Mouse (Mus musculus) liver, embryonic 15.5 days (tissue): Measurements from ENCODE around the gene Gramd1b. TPM values are rescaled to one million over a fixed set of nuclear protein-coding genes. Genes with fewer than 3 reads are reported as not detected.

Experiments used
- ATAC-seq: fragments of 200-750 bp; cut with Nextera tagmentation; 2 replicates; pipeline ENCODE4 v1.8.0; 2017; ENCODE audit warnings: moderate number of reproducible peaks, mild to moderate bottlenecking, moderate library complexity; ENCODE audit not compliant: insufficient read depth
- H3K27ac ChIP-seq: fragments of 300-500 bp; sonication (generic); replicated peaks from 2 replicates; pipeline ENCODE4 v1.5.1; 2015; ENCODE audit warnings: mild to moderate bottlenecking, inconsistent platforms
- H3K27me3 ChIP-seq: fragments of 300-500 bp; sonication (generic); 2 replicates; pipeline ENCODE4 v1.6.1; 2015; ENCODE audit warnings: mild to moderate bottlenecking, inconsistent platforms
- H3K36me3 ChIP-seq: fragments of 300-500 bp; sonication (generic); replicated peaks from 2 replicates; pipeline ENCODE4 v1.6.1; 2015; ENCODE audit warnings: moderate library complexity, mild to moderate bottlenecking, inconsistent platforms
- H3K4me1 ChIP-seq: fragments of 300-500 bp; sonication (generic); replicated peaks from 2 replicates; pipeline ENCODE4 v1.6.1; 2015; ENCODE audit warnings: inconsistent platforms
- H3K4me2 ChIP-seq: fragments of 300-500 bp; sonication (generic); 2 replicates; pipeline ENCODE4 v1.6.1; 2015; ENCODE audit warnings: moderate library complexity, mild to moderate bottlenecking, inconsistent platforms
- H3K4me3 ChIP-seq: fragments of 300-500 bp; sonication (generic); replicated peaks from 2 replicates; pipeline ENCODE4 v1.5.1; 2015; ENCODE audit warnings: mild to moderate bottlenecking, inconsistent platforms
- H3K9ac ChIP-seq: fragments of 300-500 bp; sonication (generic); 2 replicates; pipeline ENCODE4 v1.6.1; 2015; ENCODE audit warnings: moderate library complexity, mild to moderate bottlenecking, inconsistent platforms
- H3K9me3 ChIP-seq: fragments of 300-500 bp; sonication (generic); replicated peaks from 2 replicates; pipeline ENCODE4 v1.6.1; 2016; ENCODE audit warnings: inconsistent platforms
- WGBS: fragments of 180-500 bp; shearing (Covaris S2); methylation state at CpG from one replicate; pipeline ENCODE4 v1.1.7; 2015; ENCODE audit warnings: mixed read lengths; ENCODE audit not compliant: insufficient replicate concordance; 5-methylcytosine and 5-hydroxymethylcytosine counted together
- polyA plus RNA-seq: library from polyadenylated mRNA; unstranded; fragments of >200 nt; fragmentation: Nextera tagmentation; extraction: Ambion mirVana; gene quantifications from 2 replicates; pipeline ENCODE4 v1.2.1, GENCODE M21; 2015

The Gramd1b gene
- polyA plus RNA-seq, 1 experiment from 2014 or later = 1.2 TPM

- ATAC-seq = no peak
- Histone ChIP-seq H3K27ac (no peak overlapping the region), H3K4me2 (no peak overlapping the region), H3K4me3 (no peak overlapping the region), H3K9ac (no peak overlapping the region), H3K27me3 (no peaks in the 10 kb centered on the region), H3K9me3 (no peaks in the 10 kb centered on the region), H3K36me3 (no peaks in the 10 kb centered on the region), H3K4me1 (no peaks in the 10 kb centered on the region)
- WGBS = 71% methylated on average over 6 of the region's 6 CpGs
These were observed 284.5 kb downstream of the Gramd1b start for GRCm38 (mm10) chr9:40246702-40247101.

GRCm38 (mm10) chr9:40245974-40246665 lies 285.1 kb downstream of the Gramd1b start:
- peaks cover 5% of the 10 kb centered on the region; the same call in 1 of the 2 replicates for H3K27me3 ChIP-seq
- no peaks in the 10 kb centered on the region for H3K36me3 ChIP-seq
- H3K4me3 ChIP-seq = no peak overlapping the region
- H3K4me1 ChIP-seq = no peaks in the 10 kb centered on the region; the same call in 1 of the 2 replicates
- no peak overlapping the region for H3K4me2 ChIP-seq
- no peaks in the 10 kb centered on the region for H3K9me3 ChIP-seq
- ATAC-seq = no peak
- no peak overlapping the region for H3K9ac ChIP-seq
- no peak overlapping the region for H3K27ac ChIP-seq
- WGBS = 68% methylated on average over 7 of the region's 7 CpGs

GRCm38 (mm10) chr9:40245466-40245865 lies 285.7 kb downstream of the Gramd1b start:
- Histone ChIP-seq H3K4me1 (no peaks in the 10 kb centered on the region; the same call in 1 of the 2 replicates), H3K9ac (no peak overlapping the region), H3K36me3 (no peaks in the 10 kb centered on the region), H3K4me2 (no peak overlapping the region), H3K27ac (no peak overlapping the region), H3K27me3 (peaks cover 11% of the 10 kb centered on the region), H3K9me3 (no peaks in the 10 kb centered on the region), H3K4me3 (no peak overlapping the region)
- 60% methylated on average over 9 of the region's 9 CpGs for WGBS
- no peak for ATAC-seq

Other genes starting within 250 kb of the Gramd1b start
- not detected in 2 replicates for gene Gm21915, start 139.2 kb upstream of the Gramd1b start, polyA plus RNA-seq
- gene Clmp, start 154.6 kb upstream of the Gramd1b start, polyA plus RNA-seq = 0.75 and 0.92 TPM in 2 replicates